Mouse (Mus musculus) midbrain, embryonic 13.5 days (tissue): ENCODE results near the gene Aspscr1. TPM values are rescaled to one million over a fixed set of nuclear protein-coding genes. Genes with fewer than 3 reads are reported as not detected.

Experiments used
- ATAC-seq: fragments of 200-750 bp; cut with Nextera tagmentation; 2 replicates; pipeline ENCODE4 v1.8.0; 2017; ENCODE audit warnings: mild to moderate bottlenecking, moderate TSS enrichment, moderate library complexity
- H3K27ac ChIP-seq: fragments of 300-500 bp; sonication (generic); 2 replicates; pipeline ENCODE4 v1.5.1; 2015; ENCODE audit warnings: inconsistent platforms, mild to moderate bottlenecking, moderate library complexity
- H3K27me3 ChIP-seq: fragments of 300-500 bp; sonication (generic); 2 replicates; pipeline ENCODE4 v1.6.1; 2015; ENCODE audit warnings: mild to moderate bottlenecking, inconsistent platforms
- H3K36me3 ChIP-seq: fragments of 300-500 bp; sonication (generic); 2 replicates; pipeline ENCODE4 v1.6.1; 2015; ENCODE audit warnings: mild to moderate bottlenecking, inconsistent platforms
- H3K4me1 ChIP-seq: fragments of 300-500 bp; sonication (generic); replicated peaks from 2 replicates; pipeline ENCODE4 v1.6.1; 2015; ENCODE audit warnings: inconsistent platforms
- H3K4me2 ChIP-seq: fragments of 300-500 bp; sonication (generic); replicated peaks from 2 replicates; pipeline ENCODE4 v1.6.1; 2015; ENCODE audit warnings: moderate library complexity, mild to moderate bottlenecking, inconsistent platforms
- H3K4me3 ChIP-seq: fragments of 300-500 bp; sonication (generic); replicated peaks from 2 replicates; pipeline ENCODE4 v1.5.1; 2015; ENCODE audit warnings: mild to moderate bottlenecking, inconsistent platforms
- H3K9ac ChIP-seq: fragments of 300-500 bp; sonication (generic); replicated peaks from 2 replicates; pipeline ENCODE4 v1.6.1; 2015; ENCODE audit warnings: mild to moderate bottlenecking, inconsistent platforms
- H3K9me3 ChIP-seq: fragments of 300-500 bp; sonication (generic); 2 replicates; pipeline ENCODE4 v1.6.1; 2016; ENCODE audit warnings: mild to moderate bottlenecking, inconsistent platforms
- WGBS: fragments of 180-500 bp; shearing (Covaris S2); methylation state at CpG from one replicate; pipeline ENCODE4 v1.1.7; 2015; 5-methylcytosine and 5-hydroxymethylcytosine counted together
- polyA plus RNA-seq: library from polyadenylated mRNA; unstranded; fragments of >200 nt; fragmentation: Nextera tagmentation; extraction: Ambion mirVana; gene quantifications from 2 replicates; pipeline ENCODE4 v1.2.1, GENCODE M21; 2015

The Aspscr1 gene
- polyA plus RNA-seq, 1 experiment from 2014 or later, result 154 TPM

- no peak overlapping the region for H3K27ac ChIP-seq
- H3K4me2 ChIP-seq, result no peak overlapping the region
- no peak for ATAC-seq
Observed at GRCm38 (mm10) chr11:120709551-120709950, 36.8 kb downstream of the Aspscr1 start.

GRCm38 (mm10) chr11:120710672-120711071 lies 37.9 kb downstream of the Aspscr1 start:
- H3K9me3 ChIP-seq, result no peaks in the 10 kb centered on the region
- no peaks in the 10 kb centered on the region for H3K27me3 ChIP-seq
- ATAC-seq, result no peak
- peaks cover 34% of the 10 kb centered on the region for H3K36me3 ChIP-seq
- H3K4me3 ChIP-seq, result no peak overlapping the region
- no peak overlapping the region for H3K27ac ChIP-seq
- peaks cover 50% of the 10 kb centered on the region for H3K4me1 ChIP-seq
- H3K4me2 ChIP-seq, result no peak overlapping the region
- no peak overlapping the region for H3K9ac ChIP-seq
- 86% methylated on average over 5 of the region's 5 CpGs for WGBS

More at GRCm38 (mm10) chr11:120709551-120709950, 36.8 kb downstream of the Aspscr1 start:
- peaks cover 52% of the 10 kb centered on the region for H3K4me1 ChIP-seq
- H3K9me3 ChIP-seq, result no peaks in the 10 kb centered on the region
- WGBS, result 85% methylated on average over 2 of the region's 2 CpGs
- H3K4me3 ChIP-seq, result no peak overlapping the region
- H3K36me3 ChIP-seq, result peaks cover 31% of the 10 kb centered on the region
- H3K27me3 ChIP-seq, result no peaks in the 10 kb centered on the region
- no peak overlapping the region; the same call in 1 of the 2 replicates for H3K9ac ChIP-seq

- WGBS, result 74% methylated on average over 8 of the region's 8 CpGs
- H3K4me3 ChIP-seq, result 0 out of 2 replicates have a peak overlapping the region, but pooled peaks have one; percentile 61
- H3K9ac ChIP-seq, result peak overlapping the region; percentile 78
Observed at GRCm38 (mm10) chr11:120711980-120712604, 39.3 kb downstream of the Aspscr1 start.

GRCm38 (mm10) chr11:120712771-120713568 lies 40.2 kb downstream of the Aspscr1 start:
- no peaks in the 10 kb centered on the region for H3K27me3 ChIP-seq
- H3K4me2 ChIP-seq, result peak overlapping the region; percentile 99
- WGBS, result under 1% methylated on average over 38 of the region's 38 CpGs
- peak overlapping the region; percentile 61 for H3K4me3 ChIP-seq
- H3K9me3 ChIP-seq, result no peaks in the 10 kb centered on the region
- H3K9ac ChIP-seq, result peak overlapping the region; percentile 78
- peaks cover 54% of the 10 kb centered on the region for H3K36me3 ChIP-seq
- H3K4me1 ChIP-seq, result peaks cover 29% of the 10 kb centered on the region
- H3K27ac ChIP-seq, result peak overlapping the region; percentile 81
- peak; percentile 25 for ATAC-seq

More at GRCm38 (mm10) chr11:120711980-120712604, 39.3 kb downstream of the Aspscr1 start:
- no peak for ATAC-seq
- H3K27me3 ChIP-seq, result no peaks in the 10 kb centered on the region
- H3K4me2 ChIP-seq, result peak overlapping the region; percentile 99
- no peak overlapping the region for H3K27ac ChIP-seq
- no peaks in the 10 kb centered on the region for H3K9me3 ChIP-seq
- peaks cover 38% of the 10 kb centered on the region for H3K4me1 ChIP-seq
- peaks cover 45% of the 10 kb centered on the region for H3K36me3 ChIP-seq

- Histone ChIP-seq H3K9ac (peak within 1 kb of the TSS; percentile 78), H3K27ac (peak within 1 kb of the TSS; percentile 81), H3K9me3 (no peaks in the 10 kb centered on the region), H3K4me1 (peaks cover 29% of the 10 kb centered on the region), H3K4me3 (peak within 1 kb of the TSS; percentile 61), H3K36me3 (peaks cover 59% of the 10 kb centered on the region), H3K27me3 (no peaks in the 10 kb centered on the region), H3K4me2 (peak within 1 kb of the TSS; percentile 99)
- ATAC-seq, result peak; percentile 98
- 2% methylated on average over 53 of the region's 53 CpGs for WGBS
Observed at GRCm38 (mm10) chr11:120713580-120714518, 41.1 kb downstream of the Aspscr1 start, which contains the start of the genes Cenpx and Lrrc45. Cenpx (minus strand) TSS chr11:120713738. Lrrc45 (plus strand) TSS chr11:120713925.

- no peaks in the 10 kb centered on the region for H3K27me3 ChIP-seq
- ATAC-seq, result no peak
- peaks cover 29% of the 10 kb centered on the region for H3K4me1 ChIP-seq
- WGBS, result 58% methylated on average over 10 of the region's 10 CpGs
- peak overlapping the region; percentile 99 for H3K4me2 ChIP-seq
- no peaks in the 10 kb centered on the region for H3K9me3 ChIP-seq
- peaks cover 58% of the 10 kb centered on the region for H3K36me3 ChIP-seq
- peak overlapping the region; percentile 61 for H3K4me3 ChIP-seq
- H3K27ac ChIP-seq, result no peak overlapping the region
- H3K9ac ChIP-seq, result peak overlapping the region; percentile 70
Observed at GRCm38 (mm10) chr11:120714546-120714945, 41.8 kb downstream of the Aspscr1 start.

GRCm38 (mm10) chr11:120715131-120715530 lies 42.4 kb downstream of the Aspscr1 start:
- 90% methylated on average over 9 of the region's 9 CpGs for WGBS
- H3K4me2 ChIP-seq, result peak overlapping the region; percentile 99; the same call in 1 of the 2 replicates
- 0 out of 2 replicates have a peak overlapping the region, but pooled peaks have one; percentile 1 for H3K9ac ChIP-seq
- ATAC-seq, result no peak
- H3K4me3 ChIP-seq, result peak overlapping the region; percentile 61; the same call in 1 of the 2 replicates
- H3K27ac ChIP-seq, result no peak overlapping the region
- no peaks in the 10 kb centered on the region for H3K27me3 ChIP-seq
- peaks cover 55% of the 10 kb centered on the region for H3K36me3 ChIP-seq
- H3K4me1 ChIP-seq, result peaks cover 29% of the 10 kb centered on the region
- H3K9me3 ChIP-seq, result no peaks in the 10 kb centered on the region

GRCm38 (mm10) chr11:120719242-120719641 lies 46.5 kb downstream of the Aspscr1 start:
- H3K36me3 ChIP-seq, result peaks cover 40% of the 10 kb centered on the region
- H3K27ac ChIP-seq, result no peak overlapping the region
- H3K4me3 ChIP-seq, result no peak overlapping the region
- WGBS, result 88% methylated on average over 9 of the region's 9 CpGs
- no peak overlapping the region for H3K4me2 ChIP-seq
- no peak for ATAC-seq
- H3K9me3 ChIP-seq, result no peaks in the 10 kb centered on the region
- H3K27me3 ChIP-seq, result peaks cover 12% of the 10 kb centered on the region; the same call in 1 of the 2 replicates
- 0 out of 2 replicates have a peak overlapping the region, but pooled peaks have one; percentile 10 for H3K9ac ChIP-seq
- H3K4me1 ChIP-seq, result peaks cover 35% of the 10 kb centered on the region

GRCm38 (mm10) chr11:120719841-120720376 lies 47.1 kb downstream of the Aspscr1 start:
- Histone ChIP-seq H3K9ac (0 out of 2 replicates have a peak overlapping the region, but pooled peaks have one; percentile 10), H3K9me3 (no peaks in the 10 kb centered on the region), H3K27me3 (peaks cover 12% of the 10 kb centered on the region; the same call in 1 of the 2 replicates), H3K4me1 (peaks cover 28% of the 10 kb centered on the region), H3K4me2 (no peak overlapping the region), H3K36me3 (peaks cover 40% of the 10 kb centered on the region), H3K4me3 (no peak overlapping the region), H3K27ac (no peak overlapping the region)
- ATAC-seq, result no peak
- WGBS, result 87% methylated on average over 13 of the region's 13 CpGs

- peak overlapping the region; percentile 74 for H3K27ac ChIP-seq
- H3K27me3 ChIP-seq, result peaks cover 14% of the 10 kb centered on the region
- peak; percentile 28; the same call in 1 of the 2 replicates for ATAC-seq
- peak overlapping the region; percentile 73 for H3K4me3 ChIP-seq
- H3K36me3 ChIP-seq, result peaks cover 40% of the 10 kb centered on the region
- H3K9me3 ChIP-seq, result no peaks in the 10 kb centered on the region
- peak overlapping the region; percentile 95 for H3K9ac ChIP-seq
- WGBS, result 10% methylated on average over 17 of the region's 17 CpGs
- peaks cover 23% of the 10 kb centered on the region for H3K4me1 ChIP-seq
- H3K4me2 ChIP-seq, result peak overlapping the region; percentile 98
Observed at GRCm38 (mm10) chr11:120720450-120720849, 47.7 kb downstream of the Aspscr1 start.
